Mouse (Mus musculus): ENCODE measurements around the gene Phldb1.

GRCm38 (mm10) chr9:44697866-44698265 lies 37.1 kb downstream of the Phldb1 start:
- TF ChIP-seq POLR2A (IDR thresholded peaks at IDR 0.05; ENCODE audit: insufficient read length, low read depth) (no peak), MAX (IDR thresholded peaks at IDR 0.05; ENCODE audit: low read depth) (no peak), POLR2AphosphoS2 (IDR thresholded peaks at IDR 0.05; ENCODE audit: insufficient read length, low read depth) (no peak), MYOD1 (IDR thresholded peaks at IDR 0.05; ENCODE audit: control insufficient read depth in 1 of 3, insufficient read length in 2 of 3, low read depth in 2 of 3) (no peak)

Measured in myocyte (in vitro differentiated cells).